Mouse (Mus musculus) liver, adult 2 months (tissue): ENCODE measurements around the gene Tprgl. TPM values are rescaled to one million over a fixed set of nuclear protein-coding genes. Genes with fewer than 3 reads are reported as not detected.

Experiments
- DNase-seq: peaks from one replicate; pipeline ENCODE4 v3.0.0-alpha.2; 2011; ENCODE audit warnings: low read depth, low spot score; ENCODE audit errors: extremely low read depth
- H3K27ac ChIP-seq: fragments of 200-500 bp; replicated peaks from 2 replicates; pipeline ENCODE4 v1.5.1; 2012; ENCODE audit warnings: low read depth, mild to moderate bottlenecking, control low read depth, inconsistent platforms, low read length; ENCODE audit not compliant: insufficient read depth
- H3K27me3 ChIP-seq: fragments of 200-500 bp; 2 replicates; pipeline ENCODE4 v1.6.1; 2012; ENCODE audit warnings: mild to moderate bottlenecking, moderate library complexity, low read length, inconsistent platforms; ENCODE audit not compliant: control insufficient read depth, insufficient read depth
- H3K36me3 ChIP-seq: fragments of 200-500 bp; 2 replicates; pipeline ENCODE4 v1.6.1; 2012; ENCODE audit warnings: low read length, inconsistent platforms; ENCODE audit not compliant: control insufficient read depth, insufficient read depth
- H3K4me1 ChIP-seq: fragments of 200-500 bp; 2 replicates; pipeline ENCODE4 v1.6.1; 2011; ENCODE audit warnings: low read length; ENCODE audit not compliant: control insufficient read depth, insufficient read depth
- H3K4me3 ChIP-seq: fragments of 200-500 bp; 2 replicates; pipeline ENCODE4 v1.5.1; 2011; ENCODE audit warnings: low read depth, mild to moderate bottlenecking, control low read depth, low read length, moderate library complexity; ENCODE audit not compliant: insufficient read depth
- H3K79me2 ChIP-seq: fragments of 200-500 bp; 2 replicates; pipeline ENCODE4 v1.6.1; 2012; ENCODE audit warnings: inconsistent platforms, mild to moderate bottlenecking, low read length, moderate library complexity; ENCODE audit not compliant: control insufficient read depth, insufficient read depth
- H3K9ac ChIP-seq: fragments of 200-500 bp; 2 replicates; pipeline ENCODE4 v1.6.1; 2012; ENCODE audit warnings: low read depth, mild to moderate bottlenecking, control low read depth, inconsistent platforms, low read length
- CTCF ChIP-seq: fragments of 200-500 bp; IDR thresholded peaks from 2 replicates; pipeline ENCODE4 v1.5.1; 2011; ENCODE audit warnings: low read depth, low read length, control low read depth
- POLR2A ChIP-seq: fragments of 200-500 bp; IDR thresholded peaks from 2 replicates; pipeline ENCODE4 v1.6.1; 2011; ENCODE audit warnings: low read length, control low read depth; ENCODE audit not compliant: insufficient read depth; ENCODE audit errors: extremely low read depth
- WGBS: fragments of 180-500 bp; shearing (Covaris S2); methylation state at CpG from one replicate; pipeline ENCODE4 v1.1.7; 2018; 5-methylcytosine and 5-hydroxymethylcytosine counted together
- polyA plus RNA-seq: library from polyadenylated mRNA; depleted of rRNA; stranded (reverse); fragments of >200 nt; gene quantifications from 2 replicates; pipeline ENCODE4 v1.2.3, GENCODE M21; 2012
- total RNA-seq: library from RNA; depleted of rRNA; stranded (reverse); fragments of >200 nt; gene quantifications from 2 replicates; pipeline ENCODE4 v1.2.3, GENCODE M21; 2014

The Tprgl gene
- total and polyA plus RNA-seq, 2 experiments, result 50.9 to 78.7 TPM

DNA sequence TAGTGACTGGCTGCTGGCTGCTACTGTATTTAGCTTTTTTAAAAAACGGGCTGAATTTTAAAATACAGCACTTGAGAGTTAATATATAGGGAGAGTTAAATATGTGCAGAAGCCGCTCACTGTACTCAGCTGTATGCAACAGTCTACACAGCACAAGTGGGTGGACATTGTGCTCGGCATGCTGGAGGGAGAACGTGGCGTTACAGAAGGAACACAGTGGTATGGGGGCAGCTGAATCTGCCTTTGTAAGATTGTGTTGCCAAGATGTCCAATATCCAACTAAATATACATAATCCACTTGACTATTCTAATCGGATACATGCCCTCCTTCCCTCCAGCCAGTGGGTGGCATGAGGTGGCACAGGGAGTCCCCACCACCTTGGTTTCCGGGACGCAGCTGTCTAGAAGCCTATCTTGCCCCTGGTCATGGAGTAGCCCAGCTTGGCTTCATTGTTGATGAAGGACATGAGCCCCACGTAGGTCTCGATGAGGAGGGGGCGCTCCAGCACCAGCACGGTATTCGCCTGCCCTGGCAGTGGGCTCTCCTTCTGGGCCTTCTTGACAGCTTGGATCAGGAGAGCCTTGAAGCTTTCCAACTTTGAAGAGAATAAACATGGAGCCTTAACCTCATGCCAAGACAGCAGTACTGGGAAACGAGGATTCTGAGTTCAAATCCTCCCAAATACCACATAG, 2.4 kb downstream of the Tprgl start:
- no peak overlapping the region for H3K9ac ChIP-seq
- H3K36me3 ChIP-seq, result peaks cover 5% of the 10 kb centered on the region; the same call in 1 of the 2 replicates
- DNase-seq, result no peak
- no peaks in the 10 kb centered on the region for H3K79me2 ChIP-seq
- WGBS, result 95% methylated on average over 14 of the region's 14 CpGs
- H3K27me3 ChIP-seq, result no peaks in the 10 kb centered on the region
- H3K4me3 ChIP-seq, result no peak overlapping the region
- H3K27ac ChIP-seq, result no peak overlapping the region
- TF ChIP-seq POLR2A (no peak), CTCF (no peak)
- H3K4me1 ChIP-seq, result peaks cover 23% of the 10 kb centered on the region; the same call in 1 of the 2 replicates

DNA sequence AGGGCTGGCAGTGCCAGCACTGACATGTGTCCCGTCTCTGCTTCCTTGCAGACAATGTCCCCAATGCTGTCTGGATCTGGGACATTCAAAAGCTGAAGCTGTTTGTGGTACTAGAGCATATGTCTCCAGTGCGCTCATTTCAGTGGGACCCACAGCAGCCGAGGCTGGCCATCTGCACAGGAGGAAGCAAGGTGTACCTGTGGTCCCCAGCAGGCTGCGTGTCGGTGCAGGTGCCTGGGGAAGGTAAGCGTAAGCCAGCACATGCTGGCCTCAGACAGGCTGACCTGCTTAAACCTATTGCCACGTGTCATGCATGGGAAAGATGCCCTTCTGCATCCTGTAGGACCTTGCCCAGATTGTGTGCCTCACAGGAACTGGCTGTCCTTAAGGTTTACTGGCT, 4.4 kb downstream of the Tprgl start:
- Histone ChIP-seq H3K79me2 (no peaks in the 10 kb centered on the region), H3K4me3 (no peak overlapping the region), H3K27me3 (no peaks in the 10 kb centered on the region), H3K27ac (no peak overlapping the region), H3K9ac (no peak overlapping the region), H3K36me3 (peaks cover 5% of the 10 kb centered on the region; the same call in 1 of the 2 replicates), H3K4me1 (peaks cover 26% of the 10 kb centered on the region)
- TF ChIP-seq CTCF, result no peak
- TF ChIP-seq POLR2A, result no peak
- DNase-seq, result no peak
- 85% methylated on average over 7 of the region's 7 CpGs for WGBS

DNA sequence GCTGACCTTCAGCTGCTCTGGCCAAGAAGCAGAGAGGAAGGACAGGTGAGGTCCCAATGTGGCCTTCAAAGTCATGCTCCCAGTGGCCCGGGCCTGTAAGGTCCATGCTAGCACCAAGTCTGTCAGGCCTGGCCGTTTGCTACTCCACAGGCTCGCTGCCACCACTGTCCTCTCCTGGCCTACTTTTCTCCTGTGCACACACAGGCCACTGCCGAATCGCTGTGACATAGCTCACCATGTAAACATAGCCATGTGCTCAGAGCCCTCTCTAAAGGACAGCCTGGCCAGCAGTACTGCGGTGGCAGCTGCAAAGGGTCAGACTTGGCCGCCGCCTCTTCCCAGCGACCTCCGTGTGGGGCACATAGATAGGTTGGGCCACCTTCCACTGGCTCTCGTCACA, 6.4 kb downstream of the Tprgl start:
- peaks cover 5% of the 10 kb centered on the region; the same call in 1 of the 2 replicates for H3K36me3 ChIP-seq
- no peaks in the 10 kb centered on the region for H3K27me3 ChIP-seq
- H3K9ac ChIP-seq, result peak overlapping the region; percentile 27; the same call in 1 of the 2 replicates
- H3K4me1 ChIP-seq, result peaks cover 18% of the 10 kb centered on the region
- H3K79me2 ChIP-seq, result no peaks in the 10 kb centered on the region
- H3K4me3 ChIP-seq, result no peak overlapping the region
- peak overlapping the region; percentile 70 for H3K27ac ChIP-seq
- TF ChIP-seq POLR2A (no peak), CTCF (peak; percentile 0; the same call in 1 of the 2 replicates)
- WGBS, result 16% methylated on average over 11 of the region's 11 CpGs
- DNase-seq, result peak; percentile 84

DNA sequence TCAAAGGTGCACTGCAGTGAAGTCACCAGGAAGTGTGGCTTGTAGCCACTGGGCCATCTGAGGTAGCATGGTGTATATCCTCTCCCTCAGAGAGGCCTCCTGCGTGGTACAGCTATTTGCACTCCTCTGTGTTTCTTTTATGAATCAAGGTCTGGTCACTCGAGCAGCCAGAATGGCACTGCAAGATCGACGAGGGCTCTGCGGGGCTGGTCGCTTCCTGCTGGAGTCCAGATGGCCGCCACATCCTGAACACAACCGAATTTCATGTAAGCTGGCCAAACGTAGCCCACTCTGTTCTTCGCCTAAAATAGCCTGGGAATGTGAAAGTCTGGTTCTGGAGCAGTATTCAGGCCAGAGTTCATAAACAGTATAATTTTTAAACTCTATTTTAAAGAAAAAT, 14.1 kb downstream of the Tprgl start:
- Histone ChIP-seq H3K79me2 (no peaks in the 10 kb centered on the region; the same call in 1 of the 2 replicates), H3K27ac (no peak overlapping the region)
- WGBS, result 84% methylated on average over 10 of the region's 10 CpGs

DNA sequence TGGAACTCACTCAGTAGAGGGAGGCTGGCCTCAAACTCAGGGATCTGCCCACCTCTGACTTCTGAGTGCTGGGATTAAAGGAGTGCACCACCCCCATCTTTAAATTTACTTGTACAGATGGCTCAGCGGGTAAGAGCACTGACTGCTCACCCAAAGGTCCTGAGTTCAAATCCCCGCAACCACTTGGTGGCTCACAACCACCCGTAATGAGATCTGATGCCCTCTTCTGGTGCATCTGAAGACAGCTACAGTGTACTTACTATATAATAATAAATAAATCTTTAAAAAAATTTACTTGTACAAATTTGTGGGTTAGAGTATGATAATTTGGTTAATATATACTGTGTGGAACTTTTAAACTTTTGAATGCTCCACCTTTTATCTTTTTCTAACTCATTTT, 15.8 kb downstream of the Tprgl start:
- TF ChIP-seq CTCF (no peak), POLR2A (no peak)
- Histone ChIP-seq H3K9ac (no peak overlapping the region), H3K36me3 (peaks cover 2% of the 10 kb centered on the region), H3K79me2 (no peaks in the 10 kb centered on the region; the same call in 1 of the 2 replicates), H3K4me3 (no peak overlapping the region), H3K27ac (no peak overlapping the region), H3K4me1 (peaks cover 10% of the 10 kb centered on the region; the same call in 1 of the 2 replicates), H3K27me3 (peaks cover 15% of the 10 kb centered on the region)
- DNase-seq, result no peak
- WGBS, result 96% methylated on average over 3 of the region's 3 CpGs

More for the DNA sequence above, 14.1 kb downstream of the Tprgl start:
- peaks cover 2% of the 10 kb centered on the region for H3K36me3 ChIP-seq
- TF ChIP-seq POLR2A (no peak), CTCF (no peak)
- no peak overlapping the region for H3K9ac ChIP-seq
- H3K4me3 ChIP-seq, result no peak overlapping the region
- H3K27me3 ChIP-seq, result 0 out of 2 replicates have a peak, but pooled peaks cover 2% of the 10 kb centered on the region
- peaks cover 6% of the 10 kb centered on the region; the same call in 1 of the 2 replicates for H3K4me1 ChIP-seq
- DNase-seq, result no peak
